Mouse (Mus musculus): Measurements from ENCODE around the gene Cirbp. TPM values are rescaled to one million over a fixed set of nuclear protein-coding genes. Genes with fewer than 3 reads are reported as not detected.

Cirbp gene
- polyA plus RNA-seq, 1 experiment: 52.6 TPM

- DNase-seq (ENCODE audit: low read depth, low spot score): no peak
- 3% methylated on average over 11 of the region's 11 CpGs for WGBS
Measured at GRCm38 (mm10) chr10:80173358-80173757, 7.6 kb downstream of the Cirbp start.

GRCm38 (mm10) chr10:80173955-80174640, 8.3 kb downstream of the Cirbp start:
- DNase-seq (ENCODE audit: low read depth, low spot score): no peak
- WGBS: 82% methylated on average over 10 of the region's 10 CpGs

GRCm38 (mm10) chr10:80174705-80175104, 8.9 kb downstream of the Cirbp start:
- WGBS: 60% methylated on average over 2 of the region's 2 CpGs
- no peak for DNase-seq (ENCODE audit: low read depth, low spot score)

GRCm38 (mm10) chr10:80175536-80176269, 9.9 kb downstream of the Cirbp start:
- no peak for DNase-seq (ENCODE audit: low read depth, low spot score)
- WGBS: 55% methylated on average over 4 of the region's 4 CpGs

GRCm38 (mm10) chr10:80176270-80176834, 10.6 kb downstream of the Cirbp start:
- no peak for DNase-seq (ENCODE audit: low read depth, low spot score)
- 79% methylated on average over 5 of the region's 5 CpGs for WGBS

GRCm38 (mm10) chr10:80177441-80178279, 11.9 kb downstream of the Cirbp start:
- no peak for DNase-seq (ENCODE audit: low read depth, low spot score)
- WGBS: 81% methylated on average over 7 of the region's 7 CpGs

GRCm38 (mm10) chr10:80179068-80180051, 13.6 kb downstream of the Cirbp start, which contains the start of gene Efna2:
Efna2 (plus strand) TSS chr10:80179482.
- no peak for DNase-seq (ENCODE audit: low read depth, low spot score)
- 5% methylated on average over 101 of the region's 106 CpGs for WGBS

- DNase-seq (ENCODE audit: low read depth, low spot score): no peak
- 61% methylated on average over 6 of the region's 6 CpGs for WGBS
Measured at GRCm38 (mm10) chr10:80180288-80180687, 14.5 kb downstream of the Cirbp start.

GRCm38 (mm10) chr10:80180823-80181222, 15.0 kb downstream of the Cirbp start:
- DNase-seq (ENCODE audit: low read depth, low spot score): no peak
- WGBS: 79% methylated on average over 5 of the region's 5 CpGs

GRCm38 (mm10) chr10:80182547-80182946, 16.8 kb downstream of the Cirbp start:
- no peak for DNase-seq (ENCODE audit: low read depth, low spot score)
- WGBS: 87% methylated on average over 7 of the region's 7 CpGs

- no peak for DNase-seq (ENCODE audit: low read depth, low spot score)
Measured at GRCm38 (mm10) chr10:80186649-80187048, 20.9 kb downstream of the Cirbp start.

GRCm38 (mm10) chr10:80187739-80188138, 22.0 kb downstream of the Cirbp start:
- no peak for DNase-seq (ENCODE audit: low read depth, low spot score)
- WGBS: 91% methylated on average over 10 of the region's 10 CpGs

More at GRCm38 (mm10) chr10:80186649-80187048, 20.9 kb downstream of the Cirbp start:
- WGBS: 57% methylated on average over 27 of the region's 27 CpGs

- 85% methylated on average over 15 of the region's 15 CpGs for WGBS
- DNase-seq (ENCODE audit: low read depth, low spot score): no peak
Measured at GRCm38 (mm10) chr10:80188453-80189024, 22.8 kb downstream of the Cirbp start.

GRCm38 (mm10) chr10:80189999-80190398, 24.2 kb downstream of the Cirbp start:
- WGBS: 18% methylated on average over 21 of the region's 21 CpGs
- no peak for DNase-seq (ENCODE audit: low read depth, low spot score)

GRCm38 (mm10) chr10:80190491-80191051, 24.8 kb downstream of the Cirbp start:
- no peak for DNase-seq (ENCODE audit: low read depth, low spot score)
- 2% methylated on average over 48 of the region's 48 CpGs for WGBS

GRCm38 (mm10) chr10:80193976-80194375, 28.2 kb downstream of the Cirbp start:
- 87% methylated on average over 6 of the region's 6 CpGs for WGBS
- DNase-seq (ENCODE audit: low read depth, low spot score): no peak

GRCm38 (mm10) chr10:80194441-80194840, 28.7 kb downstream of the Cirbp start:
- no peak for DNase-seq (ENCODE audit: low read depth, low spot score)
- 76% methylated on average over 8 of the region's 8 CpGs for WGBS

GRCm38 (mm10) chr10:80196167-80196566, 30.4 kb downstream of the Cirbp start:
- 98% methylated on average over 1 of the region's 1 CpGs for WGBS
- no peak for DNase-seq (ENCODE audit: low read depth, low spot score)
